Mouse (Mus musculus) layer of hippocampus, adult 6 months (tissue): ENCODE results near the gene Chrna7. TPM values are rescaled to one million over a fixed set of nuclear protein-coding genes. Genes with fewer than 3 reads are reported as not detected.

Experiments
- long read RNA-seq, 2 experiments: library from polyadenylated mRNA; unstranded; transcript quantifications; one replicate each; pipeline ENCODE4 v2.0.0; 2019 to 2020
- polyA plus RNA-seq: library from polyadenylated mRNA; unstranded; fragments of <200 nt; fragmentation: Nextera tagmentation; gene quantifications from 2 replicates; pipeline ENCODE4 v1.2.3, GENCODE M21; 2021

Gene Chrna7
- 8.2 and 10.2 TPM in 2 replicates for polyA plus RNA-seq
- long read RNA-seq, experiment 1, partial matches to known transcripts, result 0 of 6 reads
- long read RNA-seq, experiment 1, other reads (novel, unspliced or antisense), result 0 of 6 reads
- long read RNA-seq, experiment 2, transcript Chrna7-201 (10 exons, 2,078 nt), result major isoform, 57 of 85 reads
- long read RNA-seq, experiment 2, partial matches to known transcripts, result 5 of 85 reads
- long read RNA-seq, experiment 2, other reads (novel, unspliced or antisense), result 23 of 85 reads

DNA sequence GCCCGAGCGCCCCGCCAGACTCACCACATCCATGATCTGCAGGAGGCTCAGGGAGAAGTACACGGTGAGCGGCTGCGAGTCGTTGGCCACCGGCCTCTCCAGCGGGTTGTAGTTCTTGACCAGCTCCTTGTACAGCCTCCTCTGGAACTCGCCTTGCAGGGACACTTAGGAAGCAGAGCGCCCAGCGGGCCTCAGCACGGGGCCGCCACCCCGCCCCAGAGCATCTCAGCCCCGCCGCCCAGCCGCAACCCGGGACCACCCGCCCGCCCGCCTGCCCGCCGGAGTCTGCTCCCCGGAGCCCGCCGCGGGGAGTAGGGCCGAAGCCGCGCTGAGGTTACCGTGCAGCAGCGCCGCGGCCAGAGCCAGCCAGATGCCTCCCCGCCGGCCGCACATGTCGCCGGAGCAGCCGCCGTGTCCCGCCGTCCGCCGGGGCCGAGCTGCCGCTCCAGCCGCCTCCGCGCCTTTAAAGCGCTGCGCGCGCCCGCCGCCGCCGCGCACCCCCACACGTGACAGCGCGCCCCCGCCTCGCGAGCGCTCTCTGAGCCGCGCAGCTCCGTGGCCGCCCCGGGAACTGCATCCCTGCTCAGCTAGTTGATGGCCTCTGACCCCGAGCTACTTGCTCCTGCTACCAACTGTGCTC lies at the start of gene Chrna7:
Chrna7 (minus strand) TSS at position 486 of the 640 bp plus-strand sequence.

Other genes with a start within 250 kb of the Chrna7 start
- 4.4 and 4.8 TPM in 2 replicates for gene Otud7a, start 232.2 kb upstream of the Chrna7 start, polyA plus RNA-seq